Mouse (Mus musculus): Measurements from ENCODE around the gene Ints5.
A peak's percentile ranks its signal among the peaks of the same experiment; 100 is the strongest.
"Not testable (repeated sequence)": the region's sequence is repeated elsewhere in the genome, so short reads cannot be mapped to it uniquely, and the experiment has no call there.

Ints5 gene

GRCm38 (mm10) chr19:8892829-8893766 lies at the start of gene Ints5:
TSS of gene Ints5 (plus strand) at chr19:8893005.
- peak; percentile 87 for DNase-seq (ENCODE audit: low read depth, low spot score)

- no peak for DNase-seq (ENCODE audit: low read depth, low spot score)
These were observed 48.3 kb upstream of the Ints5 start for GRCm38 (mm10) chr19:8844371-8845129.

GRCm38 (mm10) chr19:8848356-8848755 lies 44.4 kb upstream of the Ints5 start:
- DNase-seq (ENCODE audit: low read depth, low spot score), result no peak

DNA sequence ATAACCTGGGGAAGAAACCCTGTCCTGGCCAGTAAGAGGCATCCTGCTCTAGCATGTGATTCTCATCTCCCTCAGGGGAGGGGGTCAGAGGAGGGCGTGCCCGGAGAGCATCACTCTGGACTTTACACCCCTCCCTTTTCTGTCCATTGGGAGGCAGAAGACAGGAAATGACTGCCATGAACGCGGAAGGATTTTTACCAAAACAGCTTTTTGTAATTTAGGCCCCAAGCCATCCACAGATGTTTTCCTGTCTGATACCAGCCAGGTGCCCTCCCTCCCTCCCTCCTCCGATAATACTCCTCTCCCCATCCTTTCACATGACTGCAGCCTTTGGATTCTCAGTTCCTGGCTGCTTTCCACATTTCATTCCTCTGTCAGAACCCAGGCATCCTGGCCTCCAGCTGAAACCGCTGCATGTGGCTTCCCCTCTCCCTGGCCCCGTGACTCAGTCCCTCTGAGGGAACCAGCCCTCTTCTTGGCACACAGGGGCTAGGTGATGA lies 42.4 kb upstream of the Ints5 start, which contains the start of gene Lrrn4cl:
Gene Lrrn4cl (plus strand): TSS at position 367 of the 500 bp plus-strand sequence.
- no peak for DNase-seq (ENCODE audit: low read depth, low spot score)

DNA sequence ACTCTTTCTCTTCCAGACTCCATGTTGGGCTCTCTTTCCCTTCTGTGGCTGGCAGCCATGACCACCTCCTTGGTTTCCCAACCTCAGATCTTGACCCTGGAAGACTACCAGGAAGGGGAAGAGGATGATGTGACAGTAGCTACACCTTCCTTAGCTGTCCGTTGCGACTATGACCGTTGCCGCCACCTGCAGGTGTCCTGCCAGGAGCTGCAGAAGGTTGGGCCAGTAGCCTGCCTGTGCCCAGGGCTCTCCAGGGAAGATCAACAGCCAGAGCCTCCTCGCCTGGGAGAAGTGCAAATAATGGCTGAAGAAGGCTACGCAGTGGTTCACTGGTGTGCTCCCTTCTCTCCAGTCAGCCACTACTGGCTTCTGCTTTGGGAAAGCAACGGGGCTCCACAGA lies 41.2 kb upstream of the Ints5 start:
- DNase-seq (ENCODE audit: low read depth, low spot score), result no peak

- no peak for DNase-seq (ENCODE audit: low read depth, low spot score)
These were observed 40.4 kb upstream of the Ints5 start for GRCm38 (mm10) chr19:8852236-8852928.

GRCm38 (mm10) chr19:8853117-8853516 lies 39.7 kb upstream of the Ints5 start:
- DNase-seq (ENCODE audit: low read depth, low spot score), result no peak

DNA sequence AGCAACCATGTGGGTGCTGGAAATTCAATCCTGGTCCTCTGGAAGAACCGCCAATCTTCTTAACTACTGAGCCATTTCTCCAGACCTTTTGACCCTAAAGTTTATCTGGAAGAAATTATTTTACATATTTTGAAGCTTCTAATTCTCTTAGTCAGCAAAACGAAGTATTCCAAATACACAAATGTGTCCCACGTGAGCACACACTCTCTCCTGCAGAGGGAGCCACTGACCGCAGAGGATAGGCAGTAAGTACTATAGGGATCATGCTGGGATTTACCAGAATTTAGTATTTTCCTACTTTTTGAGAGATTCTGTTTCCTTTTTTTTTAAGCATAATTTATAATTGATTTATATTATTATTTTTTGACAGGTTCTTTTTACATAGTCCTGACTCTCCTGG lies 35.1 kb upstream of the Ints5 start:
- no peak for DNase-seq (ENCODE audit: low read depth, low spot score)

- DNase-seq (ENCODE audit: low read depth, low spot score), result no peak
These were observed 33.8 kb upstream of the Ints5 start for GRCm38 (mm10) chr19:8859018-8859417.

DNA sequence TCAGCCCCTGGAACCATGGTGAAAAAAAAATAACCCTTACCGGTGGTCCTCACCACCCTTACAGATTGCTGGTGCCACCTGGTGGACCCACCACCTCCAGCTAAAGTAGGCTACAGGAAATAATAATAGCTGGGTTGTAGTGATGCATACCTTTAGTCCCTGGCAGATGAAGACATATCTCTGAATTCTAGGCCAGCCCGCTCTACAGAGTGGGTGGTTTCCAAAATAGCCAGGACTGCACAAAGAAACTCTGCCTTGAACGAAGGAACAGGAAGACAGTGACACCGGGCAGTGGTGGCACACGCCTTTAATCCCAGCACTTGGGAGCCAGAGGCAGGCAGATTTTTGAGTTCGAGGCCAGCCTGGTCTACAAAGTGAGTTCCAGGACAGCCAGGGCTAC lies 28.5 kb upstream of the Ints5 start:
- no peak for DNase-seq (ENCODE audit: low read depth, low spot score)

DNA sequence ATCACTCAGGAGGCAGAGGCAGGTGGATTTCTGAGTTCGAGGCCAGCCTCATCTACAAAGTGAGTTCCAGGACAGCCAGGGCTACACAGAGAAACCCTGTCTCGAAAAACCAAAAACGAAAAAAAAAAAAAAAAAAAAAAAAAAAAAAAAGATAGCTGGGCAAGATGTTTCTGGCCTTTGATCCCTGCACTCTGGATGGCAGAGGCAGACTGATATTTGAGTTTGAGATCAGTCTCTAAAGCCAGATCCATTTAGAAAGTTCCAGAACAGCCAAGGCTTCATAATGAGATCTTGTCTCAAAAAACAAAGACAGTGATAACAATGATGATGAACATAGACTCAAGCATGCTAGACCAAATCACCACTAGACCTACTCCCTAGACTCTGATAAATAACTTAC lies 22.4 kb upstream of the Ints5 start:
- not testable (repeated sequence) for DNase-seq (ENCODE audit: low read depth, low spot score)

DNA sequence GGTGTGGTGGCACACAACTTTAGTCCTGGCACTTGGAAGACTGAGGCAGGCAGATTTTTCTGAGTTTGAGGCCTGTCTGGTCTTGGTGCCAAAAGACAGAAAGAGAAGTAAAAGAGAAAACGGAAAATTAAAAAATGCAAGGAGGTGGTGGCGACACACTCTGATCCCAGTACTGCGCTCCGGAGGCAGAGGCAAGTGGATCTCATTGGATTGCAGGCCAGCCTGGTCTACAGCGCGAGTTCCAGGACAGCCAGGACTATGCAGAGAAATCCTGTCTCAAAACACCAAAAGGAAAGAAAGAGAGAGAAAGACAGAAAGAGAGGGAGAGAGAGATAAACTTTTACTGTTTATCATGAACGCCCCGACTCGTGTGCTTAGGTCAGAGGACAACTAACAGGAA lies 22.0 kb upstream of the Ints5 start:
- no peak for DNase-seq (ENCODE audit: low read depth, low spot score)

- peak; percentile 97 for DNase-seq (ENCODE audit: low read depth, low spot score)
These were observed 21.3 kb upstream of the Ints5 start, which contains the start of gene Ubxn1 for GRCm38 (mm10) chr19:8871267-8872186. TSS of gene Ubxn1 (plus strand) at chr19:8871496.

DNA sequence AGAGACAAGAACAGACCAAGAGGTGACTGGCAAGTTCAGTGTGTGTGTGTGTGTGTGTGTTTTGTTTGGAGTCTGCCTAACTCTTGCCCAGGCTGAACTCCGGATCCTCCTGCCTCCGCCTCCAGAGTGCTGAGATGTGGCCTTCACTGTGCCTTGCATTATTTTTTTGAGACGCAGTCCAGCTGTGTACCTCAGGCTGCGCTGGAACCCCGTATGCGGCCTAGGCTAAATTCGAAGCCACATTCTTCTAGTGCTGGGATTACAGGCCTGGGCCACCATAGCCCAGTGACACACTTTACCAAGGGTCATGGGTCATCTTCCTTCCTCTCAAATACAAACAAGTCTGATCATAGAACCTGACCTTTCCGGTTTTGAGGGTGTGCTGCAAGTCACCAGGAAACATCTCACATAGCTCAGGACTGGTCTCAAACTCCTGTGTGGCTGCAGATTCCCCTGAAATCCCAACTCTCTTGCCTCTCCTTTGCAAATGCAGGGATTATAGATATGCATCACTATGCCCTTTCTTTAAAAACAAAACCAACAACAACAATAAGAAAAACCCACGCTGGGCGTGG lies 20.5 kb upstream of the Ints5 start:
- no peak for DNase-seq (ENCODE audit: low read depth, low spot score)

DNA sequence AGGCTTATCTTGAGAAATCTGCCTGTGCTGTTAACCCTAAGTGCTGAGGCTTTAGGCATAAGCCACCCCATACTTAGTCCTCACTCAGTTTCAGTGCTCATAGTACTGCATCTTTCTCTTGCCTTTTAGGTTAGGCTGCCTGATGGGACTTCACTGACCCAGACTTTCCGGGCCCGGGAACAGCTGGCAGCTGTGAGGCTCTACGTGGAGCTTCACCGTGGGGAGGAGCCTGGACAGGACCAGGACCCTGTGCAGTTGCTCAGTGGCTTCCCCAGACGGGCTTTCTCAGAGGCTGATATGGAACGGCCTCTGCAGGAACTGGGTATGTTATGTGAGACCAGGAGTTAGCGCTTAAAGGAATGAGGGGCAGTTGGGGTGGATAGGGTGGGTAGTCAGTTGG lies 17.8 kb upstream of the Ints5 start:
- no peak for DNase-seq (ENCODE audit: low read depth, low spot score)

DNA sequence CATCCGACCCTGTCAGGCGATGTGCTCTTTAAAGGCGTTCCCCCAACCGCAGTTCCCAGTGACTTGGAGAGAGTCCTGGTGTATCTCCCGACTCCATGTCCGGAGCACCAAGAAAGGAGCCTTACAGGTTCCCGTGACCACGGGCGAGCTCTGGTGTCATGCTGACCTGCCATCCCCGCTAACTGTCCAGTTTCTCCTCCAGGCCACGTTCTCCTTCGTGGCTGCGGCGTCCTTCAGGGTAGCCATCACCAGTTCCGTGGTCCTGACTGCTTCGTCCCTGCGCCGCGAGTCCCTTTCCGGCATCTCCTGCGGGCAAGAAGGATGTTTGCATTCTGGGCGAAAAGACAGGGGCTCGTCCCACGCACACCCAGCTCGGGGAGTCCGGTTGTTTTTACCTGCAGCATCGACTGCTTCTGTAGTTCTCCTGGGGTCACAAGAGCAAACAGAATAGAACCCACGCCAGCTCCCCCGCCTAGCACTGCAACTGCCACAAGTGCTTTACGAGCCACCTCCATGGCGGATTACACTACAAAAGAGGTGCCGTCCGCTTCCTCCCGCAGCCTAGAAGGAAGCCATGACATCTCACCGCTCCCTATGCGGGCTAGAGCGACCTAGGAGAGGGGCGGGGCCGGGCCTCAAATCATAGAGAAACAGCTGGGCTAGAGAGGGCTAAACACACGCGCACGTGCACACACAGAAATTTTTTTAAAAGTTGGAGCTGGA lies 12.3 kb upstream of the Ints5 start, which contains the start of gene Uqcc3:
Gene Uqcc3 (minus strand): TSS at position 613 of the 723 bp plus-strand sequence.
- DNase-seq (ENCODE audit: low read depth, low spot score), result peak; percentile 83

- no peak for DNase-seq (ENCODE audit: low read depth, low spot score)
These were observed 11.8 kb upstream of the Ints5 start for GRCm38 (mm10) chr19:8881034-8881392.

GRCm38 (mm10) chr19:8883616-8884015 lies 9.2 kb upstream of the Ints5 start, which contains the start of the genes Lbhd1 and Gm49403:
TSS of gene Lbhd1 (plus strand) at chr19:8883732.
TSS of gene Gm49403 (plus strand) at chr19:8883930.
- DNase-seq (ENCODE audit: low read depth, low spot score), result no peak

- no peak for DNase-seq (ENCODE audit: low read depth, low spot score)
These were observed 5.8 kb upstream of the Ints5 start for GRCm38 (mm10) chr19:8886916-8887584.

Data from telencephalon, adult 2 months (tissue).